Mouse (Mus musculus): ENCODE measurements around the gene P2ry10. TPM values are rescaled to one million over a fixed set of nuclear protein-coding genes. Genes with fewer than 3 reads are reported as not detected.

Gene P2ry10
- polyA plus RNA-seq, 1 experiment = 0.04 TPM

DNA sequence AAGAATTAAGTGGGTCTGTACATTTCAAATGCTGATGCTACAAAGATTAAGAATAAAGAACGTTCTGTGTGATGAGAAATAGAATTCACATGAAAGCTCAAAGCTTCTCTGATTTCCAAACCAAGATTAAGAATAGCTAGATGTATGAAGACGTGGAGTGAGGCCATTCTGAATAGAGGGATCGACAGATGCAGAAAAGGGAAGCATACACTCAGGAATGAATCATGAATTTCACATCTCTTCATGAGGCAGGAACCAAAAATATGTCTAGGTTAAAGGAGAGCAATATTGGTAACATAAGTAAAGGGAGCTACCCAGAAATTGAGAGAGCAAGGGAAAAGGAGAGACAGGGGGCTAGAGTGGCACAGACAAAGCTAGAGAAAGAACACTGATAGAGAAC lies 7.3 kb downstream of the P2ry10 start:
- TF ChIP-seq CTCF (IDR thresholded peaks at IDR 0.05; ENCODE audit: control insufficient read depth, insufficient read depth, insufficient replicate concordance, low read depth, low read length) (no peak), POLR2A (IDR thresholded peaks at IDR 0.05; ENCODE audit: control insufficient read depth, low read depth, low read length) (no peak)
- H3K36me3 ChIP-seq (ENCODE audit: control insufficient read depth, insufficient read depth, low read length) = no peaks in the 10 kb centered on the region

DNA sequence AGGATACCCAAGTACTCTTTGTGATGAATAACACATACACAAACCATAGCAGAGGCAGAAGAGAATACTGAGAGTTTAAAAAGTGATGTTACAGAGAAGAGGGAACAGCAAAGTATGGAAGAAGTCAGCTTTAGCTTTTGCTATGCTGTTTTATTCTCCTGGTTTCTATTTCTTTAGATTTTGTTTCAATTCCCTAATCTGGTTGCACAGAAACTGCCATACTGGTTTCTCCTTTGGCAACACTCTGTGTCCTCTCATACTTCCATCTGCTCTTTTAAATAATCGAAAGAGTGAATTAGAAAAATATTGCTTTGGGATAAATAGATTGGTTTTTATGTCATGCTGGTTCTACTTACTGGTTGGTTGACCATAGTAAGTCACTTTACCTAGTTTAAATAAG lies 28.0 kb downstream of the P2ry10 start:
- H3K36me3 ChIP-seq (ENCODE audit: control insufficient read depth, insufficient read depth, low read length) = no peaks in the 10 kb centered on the region
- no peaks in the 10 kb centered on the region for H3K27me3 ChIP-seq (ENCODE audit: control insufficient read depth, insufficient read depth, low read length)
- TF ChIP-seq CTCF (IDR thresholded peaks at IDR 0.05; ENCODE audit: control insufficient read depth, insufficient read depth, insufficient replicate concordance, low read depth, low read length) (no peak), POLR2A (IDR thresholded peaks at IDR 0.05; ENCODE audit: control insufficient read depth, low read depth, low read length) (no peak)
- no peaks in the 10 kb centered on the region for H3K4me1 ChIP-seq (ENCODE audit: control insufficient read depth, insufficient read depth, low read length)
- no peak overlapping the region for H3K4me3 ChIP-seq (ENCODE audit: control insufficient read depth, low read depth, low read length)
- H3K27ac ChIP-seq (ENCODE audit: control insufficient read depth, insufficient read depth, low read depth, low read length) = no peak overlapping the region

More for the DNA sequence above, 7.3 kb downstream of the P2ry10 start:
- H3K27ac ChIP-seq (ENCODE audit: control insufficient read depth, insufficient read depth, low read depth, low read length) = no peak overlapping the region
- no peak overlapping the region for H3K4me3 ChIP-seq (ENCODE audit: control insufficient read depth, low read depth, low read length)
- H3K27me3 ChIP-seq (ENCODE audit: control insufficient read depth, insufficient read depth, low read length) = no peaks in the 10 kb centered on the region
- H3K4me1 ChIP-seq (ENCODE audit: control insufficient read depth, insufficient read depth, low read length) = no peaks in the 10 kb centered on the region

DNA sequence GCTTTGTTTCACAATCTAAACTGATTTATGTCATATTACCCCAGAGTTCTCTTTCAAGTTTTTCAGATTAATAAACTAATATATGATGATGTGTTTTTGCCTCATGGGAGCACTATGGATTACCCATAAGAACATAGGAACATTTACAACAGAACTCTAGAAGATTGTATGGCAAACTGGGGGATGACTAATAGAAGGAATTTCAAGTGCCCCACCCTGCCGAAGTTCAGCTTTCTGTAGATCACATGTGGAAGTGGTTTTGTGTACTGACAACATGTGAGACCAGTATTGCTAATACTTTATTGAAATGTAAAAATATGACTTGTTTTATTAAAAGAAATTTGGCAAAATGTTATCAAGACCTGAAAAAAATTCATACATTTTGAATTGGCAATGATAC lies 28.7 kb downstream of the P2ry10 start:
- H3K27ac ChIP-seq (ENCODE audit: control insufficient read depth, insufficient read depth, low read depth, low read length) = no peak overlapping the region
- no peaks in the 10 kb centered on the region for H3K4me1 ChIP-seq (ENCODE audit: control insufficient read depth, insufficient read depth, low read length)
- H3K4me3 ChIP-seq (ENCODE audit: control insufficient read depth, low read depth, low read length) = no peak overlapping the region
- no peaks in the 10 kb centered on the region for H3K27me3 ChIP-seq (ENCODE audit: control insufficient read depth, insufficient read depth, low read length)
- H3K36me3 ChIP-seq (ENCODE audit: control insufficient read depth, insufficient read depth, low read length) = no peaks in the 10 kb centered on the region
- TF ChIP-seq POLR2A (IDR thresholded peaks at IDR 0.05; ENCODE audit: control insufficient read depth, low read depth, low read length) (no peak), CTCF (IDR thresholded peaks at IDR 0.05; ENCODE audit: control insufficient read depth, insufficient read depth, insufficient replicate concordance, low read depth, low read length) (no peak)

DNA sequence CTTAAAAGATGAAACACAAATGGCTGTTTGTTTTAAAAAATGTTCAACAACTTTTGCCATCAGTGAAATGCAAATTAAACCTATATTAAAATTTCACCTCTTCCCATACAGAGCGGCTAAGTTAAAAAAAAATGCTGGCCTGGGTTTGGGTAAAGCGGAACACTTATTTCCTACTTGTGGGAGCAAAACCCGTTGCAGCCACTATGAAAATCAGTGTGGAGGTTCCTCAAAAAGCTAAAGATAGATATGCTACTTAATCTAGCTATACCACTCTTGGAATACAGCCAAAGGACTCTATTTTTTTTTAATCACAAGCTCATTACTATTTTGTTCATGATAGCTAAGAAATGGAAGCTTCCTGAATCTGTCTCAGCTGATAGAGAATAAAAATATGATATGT lies 54.9 kb downstream of the P2ry10 start:
- H3K27ac ChIP-seq (ENCODE audit: control insufficient read depth, insufficient read depth, low read depth, low read length) = no peak overlapping the region
- no peaks in the 10 kb centered on the region for H3K27me3 ChIP-seq (ENCODE audit: control insufficient read depth, insufficient read depth, low read length)
- no peak for TF ChIP-seq CTCF (IDR thresholded peaks at IDR 0.05; ENCODE audit: control insufficient read depth, insufficient read depth, insufficient replicate concordance, low read depth, low read length)
- no peak for TF ChIP-seq POLR2A (IDR thresholded peaks at IDR 0.05; ENCODE audit: control insufficient read depth, low read depth, low read length)
- no peaks in the 10 kb centered on the region for H3K36me3 ChIP-seq (ENCODE audit: control insufficient read depth, insufficient read depth, low read length)
- H3K4me1 ChIP-seq (ENCODE audit: control insufficient read depth, insufficient read depth, low read length) = no peaks in the 10 kb centered on the region
- no peak overlapping the region for H3K4me3 ChIP-seq (ENCODE audit: control insufficient read depth, low read depth, low read length)

DNA sequence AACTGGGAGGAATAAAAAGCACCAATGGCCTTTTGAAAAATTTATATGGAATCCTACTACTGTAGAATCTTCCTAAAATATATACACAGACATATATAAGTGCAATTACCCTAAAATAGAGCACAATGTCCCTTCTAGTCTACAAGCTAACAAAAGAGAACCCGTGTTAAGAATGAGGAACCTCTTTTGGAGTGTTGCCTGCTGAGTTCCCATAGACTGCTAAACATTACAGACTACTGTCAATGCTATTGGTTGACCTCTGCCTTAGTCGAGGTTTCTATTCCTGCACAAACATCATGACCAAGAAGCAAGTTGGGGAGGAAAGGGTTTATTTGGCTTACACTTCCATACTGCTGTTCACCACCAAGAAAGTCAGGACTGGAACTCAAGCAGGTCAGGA lies 55.6 kb downstream of the P2ry10 start:
- TF ChIP-seq CTCF (IDR thresholded peaks at IDR 0.05; ENCODE audit: control insufficient read depth, insufficient read depth, insufficient replicate concordance, low read depth, low read length) (no peak), POLR2A (IDR thresholded peaks at IDR 0.05; ENCODE audit: control insufficient read depth, low read depth, low read length) (no peak)
- Histone ChIP-seq H3K36me3 (ENCODE audit: control insufficient read depth, insufficient read depth, low read length) (no peaks in the 10 kb centered on the region), H3K4me1 (ENCODE audit: control insufficient read depth, insufficient read depth, low read length) (no peaks in the 10 kb centered on the region), H3K27me3 (ENCODE audit: control insufficient read depth, insufficient read depth, low read length) (no peaks in the 10 kb centered on the region), H3K4me3 (ENCODE audit: control insufficient read depth, low read depth, low read length) (no peak overlapping the region), H3K27ac (ENCODE audit: control insufficient read depth, insufficient read depth, low read depth, low read length) (no peak overlapping the region)

DNA sequence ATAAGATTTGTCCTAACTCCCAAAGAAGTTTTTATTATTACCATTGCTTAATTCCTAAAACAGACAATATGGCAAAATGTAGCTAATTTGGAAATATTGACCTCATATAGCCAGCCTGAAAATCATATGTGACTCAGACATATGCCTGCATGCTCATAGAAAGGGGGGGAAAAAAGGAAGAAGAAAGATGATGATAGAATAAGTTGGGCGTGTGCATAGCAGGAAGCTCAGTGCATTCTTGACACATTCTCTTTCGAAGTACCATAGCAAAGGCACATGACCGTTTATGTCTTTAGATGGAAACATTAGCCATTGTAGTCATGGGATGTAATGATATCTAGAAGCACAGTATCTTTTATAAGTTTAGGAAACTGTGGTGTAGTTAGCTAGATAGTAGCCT lies 60.4 kb downstream of the P2ry10 start, which contains the start of gene P2ry10b:
P2ry10b (plus strand) TSS at position 247 of the 400 bp plus-strand sequence.
- H3K4me1 ChIP-seq (ENCODE audit: control insufficient read depth, insufficient read depth, low read length) = no peaks in the 10 kb centered on the region
- TF ChIP-seq CTCF (IDR thresholded peaks at IDR 0.05; ENCODE audit: control insufficient read depth, insufficient read depth, insufficient replicate concordance, low read depth, low read length) (no peak), POLR2A (IDR thresholded peaks at IDR 0.05; ENCODE audit: control insufficient read depth, low read depth, low read length) (no peak)
- H3K27ac ChIP-seq (ENCODE audit: control insufficient read depth, insufficient read depth, low read depth, low read length) = no peak within 1 kb of the TSS
- H3K4me3 ChIP-seq (ENCODE audit: control insufficient read depth, low read depth, low read length) = no peak within 1 kb of the TSS
- H3K27me3 ChIP-seq (ENCODE audit: control insufficient read depth, insufficient read depth, low read length) = no peaks in the 10 kb centered on the region
- H3K36me3 ChIP-seq (ENCODE audit: control insufficient read depth, insufficient read depth, low read length) = no peaks in the 10 kb centered on the region

DNA sequence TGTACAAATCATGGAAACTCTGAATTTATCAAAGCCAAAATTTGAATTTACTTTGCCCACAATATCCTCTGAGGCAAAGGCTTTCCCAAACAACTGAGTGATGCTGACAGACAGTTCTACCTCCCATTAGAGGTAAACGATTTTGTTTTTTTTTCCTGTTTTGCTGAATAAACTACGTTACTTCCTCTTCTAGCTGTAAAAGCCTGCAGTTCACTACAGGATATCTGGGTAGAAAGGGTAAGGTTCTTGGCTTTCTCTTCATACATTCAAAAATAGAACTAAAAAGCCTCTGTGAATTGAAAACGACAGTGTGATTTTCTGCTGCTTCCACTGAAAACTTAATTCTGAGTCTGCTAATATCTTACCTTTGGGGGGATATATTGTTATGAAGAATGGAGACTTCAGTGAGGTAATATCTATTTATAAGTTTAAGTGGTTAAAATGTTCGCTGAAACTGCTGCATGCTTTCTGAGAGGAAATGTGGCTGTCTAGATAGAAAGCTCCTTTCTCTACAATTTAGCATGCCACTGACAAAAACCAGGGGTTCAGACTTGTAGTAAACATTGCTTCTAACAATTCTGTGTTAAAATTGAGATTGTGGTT lies 61.2 kb downstream of the P2ry10 start:
- no peak overlapping the region for H3K4me3 ChIP-seq (ENCODE audit: control insufficient read depth, low read depth, low read length)
- H3K27me3 ChIP-seq (ENCODE audit: control insufficient read depth, insufficient read depth, low read length) = no peaks in the 10 kb centered on the region
- H3K36me3 ChIP-seq (ENCODE audit: control insufficient read depth, insufficient read depth, low read length) = no peaks in the 10 kb centered on the region
- no peak overlapping the region for H3K27ac ChIP-seq (ENCODE audit: control insufficient read depth, insufficient read depth, low read depth, low read length)
- TF ChIP-seq POLR2A (IDR thresholded peaks at IDR 0.05; ENCODE audit: control insufficient read depth, low read depth, low read length) (no peak), CTCF (IDR thresholded peaks at IDR 0.05; ENCODE audit: control insufficient read depth, insufficient read depth, insufficient replicate concordance, low read depth, low read length) (no peak)
- H3K4me1 ChIP-seq (ENCODE audit: control insufficient read depth, insufficient read depth, low read length) = no peaks in the 10 kb centered on the region

All from testis, adult 2 months (tissue).